Mouse (Mus musculus): ENCODE data around the gene Nav2. TPM values are rescaled to one million over a fixed set of nuclear protein-coding genes. Genes with fewer than 3 reads are reported as not detected.

The Nav2 gene
- polyA plus RNA-seq, 1 experiment, result 51.7 TPM

DNA sequence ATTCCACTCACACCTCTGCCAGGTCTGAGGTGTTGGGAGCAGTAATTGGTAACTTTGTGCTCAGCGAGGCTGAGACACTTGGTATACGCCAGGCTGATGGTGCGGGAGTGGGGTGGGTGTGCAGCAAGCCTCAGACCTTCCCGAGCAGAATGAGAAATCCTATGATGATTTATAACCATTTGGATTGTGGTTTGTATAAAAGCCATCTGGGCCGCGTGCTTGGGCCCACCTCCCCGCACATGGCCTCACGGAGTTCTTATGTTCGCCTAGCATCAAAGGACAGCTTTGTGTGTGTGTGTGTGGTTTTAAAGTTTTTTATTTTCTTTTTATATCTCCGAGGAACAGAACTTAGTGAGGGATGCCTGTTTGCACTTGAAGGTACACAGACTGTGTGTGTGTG lies 474.4 kb downstream of the Nav2 start:
- Histone ChIP-seq H3K27ac (ENCODE audit: insufficient read depth, low read length) (no peak overlapping the region), H3K36me3 (ENCODE audit: control insufficient read depth, insufficient read depth, low read length, poor library complexity, severe bottlenecking) (no peaks in the 10 kb centered on the region)

GRCm38 (mm10) chr7:49388137-49388536 lies 479.6 kb downstream of the Nav2 start:
- no peaks in the 10 kb centered on the region for H3K9me3 ChIP-seq (replicated peaks; ENCODE audit: control insufficient read depth, insufficient read depth, low read length, poor library complexity, severe bottlenecking)
- H3K9ac ChIP-seq (ENCODE audit: low read depth, poor library complexity, severe bottlenecking), result no peak overlapping the region
- no peak overlapping the region for H3K4me3 ChIP-seq (ENCODE audit: low read depth, low read length)
- peaks cover 2% of the 10 kb centered on the region for H3K4me1 ChIP-seq (ENCODE audit: control insufficient read depth, insufficient read depth, low read length)
- H3K27me3 ChIP-seq (ENCODE audit: control insufficient read depth, insufficient read depth, low read length, poor library complexity, severe bottlenecking), result no peaks in the 10 kb centered on the region
- no peak for TF ChIP-seq EP300 (IDR thresholded peaks at IDR 0.05; ENCODE audit: insufficient read depth, low read depth, low read length)
- TF ChIP-seq CTCF (IDR thresholded peaks at IDR 0.05; ENCODE audit: low read depth, low read length), result no peak
- no peak for TF ChIP-seq POLR2A (IDR thresholded peaks at IDR 0.05; ENCODE audit: insufficient read depth, low read length)
- no peak overlapping the region for H3K27ac ChIP-seq (ENCODE audit: insufficient read depth, low read length)
- H3K36me3 ChIP-seq (ENCODE audit: control insufficient read depth, insufficient read depth, low read length, poor library complexity, severe bottlenecking), result no peaks in the 10 kb centered on the region

More for the DNA sequence above, 474.4 kb downstream of the Nav2 start:
- H3K9ac ChIP-seq (ENCODE audit: low read depth, poor library complexity, severe bottlenecking), result no peak overlapping the region
- H3K9me3 ChIP-seq (replicated peaks; ENCODE audit: control insufficient read depth, insufficient read depth, low read length, poor library complexity, severe bottlenecking), result no peaks in the 10 kb centered on the region
- H3K4me1 ChIP-seq (ENCODE audit: control insufficient read depth, insufficient read depth, low read length), result no peaks in the 10 kb centered on the region
- TF ChIP-seq POLR2A (IDR thresholded peaks at IDR 0.05; ENCODE audit: insufficient read depth, low read length) (no peak), CTCF (IDR thresholded peaks at IDR 0.05; ENCODE audit: low read depth, low read length) (no peak), EP300 (IDR thresholded peaks at IDR 0.05; ENCODE audit: insufficient read depth, low read depth, low read length) (no peak)
- H3K27me3 ChIP-seq (ENCODE audit: control insufficient read depth, insufficient read depth, low read length, poor library complexity, severe bottlenecking), result no peaks in the 10 kb centered on the region
- no peak overlapping the region for H3K4me3 ChIP-seq (ENCODE audit: low read depth, low read length)

DNA sequence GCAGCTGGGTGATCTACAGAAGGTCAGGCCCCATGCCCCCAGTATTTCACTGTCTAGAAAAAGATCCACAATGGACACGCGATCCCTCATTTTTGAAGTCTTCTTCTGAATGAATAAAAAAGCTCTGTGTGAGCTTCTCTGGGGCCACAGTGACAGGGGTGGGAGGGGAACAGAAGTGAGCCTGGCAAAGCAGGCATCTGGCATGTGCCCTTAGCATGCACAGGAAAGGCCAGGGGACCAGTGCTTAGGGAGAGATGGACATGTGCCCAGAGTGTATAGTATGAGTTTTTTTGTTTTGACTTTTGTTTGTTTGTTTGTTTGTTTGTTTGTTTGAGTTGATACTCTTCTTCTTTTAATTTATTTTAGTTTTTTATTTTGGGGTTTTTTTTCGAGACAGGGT lies 481.8 kb downstream of the Nav2 start:
- Histone ChIP-seq H3K9me3 (replicated peaks; ENCODE audit: control insufficient read depth, insufficient read depth, low read length, poor library complexity, severe bottlenecking) (no peaks in the 10 kb centered on the region), H3K27me3 (ENCODE audit: control insufficient read depth, insufficient read depth, low read length, poor library complexity, severe bottlenecking) (no peaks in the 10 kb centered on the region), H3K36me3 (ENCODE audit: control insufficient read depth, insufficient read depth, low read length, poor library complexity, severe bottlenecking) (no peaks in the 10 kb centered on the region), H3K4me3 (ENCODE audit: low read depth, low read length) (no peak overlapping the region), H3K4me1 (ENCODE audit: control insufficient read depth, insufficient read depth, low read length) (peaks cover 2% of the 10 kb centered on the region), H3K9ac (ENCODE audit: low read depth, poor library complexity, severe bottlenecking) (no peak overlapping the region), H3K27ac (ENCODE audit: insufficient read depth, low read length) (no peak overlapping the region)
- no peak for TF ChIP-seq POLR2A (IDR thresholded peaks at IDR 0.05; ENCODE audit: insufficient read depth, low read length)
- no peak for TF ChIP-seq CTCF (IDR thresholded peaks at IDR 0.05; ENCODE audit: low read depth, low read length)

- TF ChIP-seq CTCF (IDR thresholded peaks at IDR 0.05; ENCODE audit: low read depth, low read length), result no peak
- TF ChIP-seq POLR2A (IDR thresholded peaks at IDR 0.05; ENCODE audit: insufficient read depth, low read length), result no peak
- TF ChIP-seq EP300 (IDR thresholded peaks at IDR 0.05; ENCODE audit: insufficient read depth, low read depth, low read length), result no peak
Measured at GRCm38 (mm10) chr7:49390829-49391228, 482.3 kb downstream of the Nav2 start.

DNA sequence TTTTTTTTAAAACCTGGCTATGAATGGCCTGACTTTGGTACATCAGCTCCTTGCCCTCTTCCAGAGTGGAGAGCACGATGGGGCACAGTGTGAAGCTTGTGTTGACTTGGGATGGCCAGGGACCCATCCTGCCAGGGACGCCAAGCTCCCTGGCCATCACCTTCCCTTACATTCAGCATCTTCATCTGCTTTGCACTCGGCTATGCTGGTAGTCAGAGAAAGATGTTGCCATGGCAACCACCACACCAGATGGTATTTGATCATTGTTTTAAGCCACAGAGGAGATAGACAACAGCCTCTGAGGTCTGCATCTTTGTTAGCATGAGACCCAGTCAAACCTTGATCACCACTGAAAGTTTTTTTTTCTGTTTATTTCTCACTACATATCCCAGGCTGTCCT lies 483.7 kb downstream of the Nav2 start:
- Histone ChIP-seq H3K4me3 (ENCODE audit: low read depth, low read length) (no peak overlapping the region), H3K27me3 (ENCODE audit: control insufficient read depth, insufficient read depth, low read length, poor library complexity, severe bottlenecking) (no peaks in the 10 kb centered on the region), H3K9me3 (replicated peaks; ENCODE audit: control insufficient read depth, insufficient read depth, low read length, poor library complexity, severe bottlenecking) (no peaks in the 10 kb centered on the region), H3K4me1 (ENCODE audit: control insufficient read depth, insufficient read depth, low read length) (peaks cover 2% of the 10 kb centered on the region), H3K36me3 (ENCODE audit: control insufficient read depth, insufficient read depth, low read length, poor library complexity, severe bottlenecking) (no peaks in the 10 kb centered on the region), H3K9ac (ENCODE audit: low read depth, poor library complexity, severe bottlenecking) (no peak overlapping the region), H3K27ac (ENCODE audit: insufficient read depth, low read length) (no peak overlapping the region)
- TF ChIP-seq EP300 (IDR thresholded peaks at IDR 0.05; ENCODE audit: insufficient read depth, low read depth, low read length) (no peak), POLR2A (IDR thresholded peaks at IDR 0.05; ENCODE audit: insufficient read depth, low read length) (no peak), CTCF (IDR thresholded peaks at IDR 0.05; ENCODE audit: low read depth, low read length) (no peak)

More at GRCm38 (mm10) chr7:49390829-49391228, 482.3 kb downstream of the Nav2 start:
- H3K9me3 ChIP-seq (replicated peaks; ENCODE audit: control insufficient read depth, insufficient read depth, low read length, poor library complexity, severe bottlenecking), result no peaks in the 10 kb centered on the region
- no peak overlapping the region for H3K27ac ChIP-seq (ENCODE audit: insufficient read depth, low read length)
- no peaks in the 10 kb centered on the region for H3K27me3 ChIP-seq (ENCODE audit: control insufficient read depth, insufficient read depth, low read length, poor library complexity, severe bottlenecking)
- H3K4me3 ChIP-seq (ENCODE audit: low read depth, low read length), result no peak overlapping the region
- H3K9ac ChIP-seq (ENCODE audit: low read depth, poor library complexity, severe bottlenecking), result no peak overlapping the region
- H3K4me1 ChIP-seq (ENCODE audit: control insufficient read depth, insufficient read depth, low read length), result peaks cover 2% of the 10 kb centered on the region
- H3K36me3 ChIP-seq (ENCODE audit: control insufficient read depth, insufficient read depth, low read length, poor library complexity, severe bottlenecking), result no peaks in the 10 kb centered on the region

GRCm38 (mm10) chr7:49392834-49393233 lies 484.3 kb downstream of the Nav2 start:
- Histone ChIP-seq H3K4me1 (ENCODE audit: control insufficient read depth, insufficient read depth, low read length) (peaks cover 2% of the 10 kb centered on the region), H3K27ac (ENCODE audit: insufficient read depth, low read length) (no peak overlapping the region), H3K4me3 (ENCODE audit: low read depth, low read length) (no peak overlapping the region), H3K36me3 (ENCODE audit: control insufficient read depth, insufficient read depth, low read length, poor library complexity, severe bottlenecking) (no peaks in the 10 kb centered on the region), H3K9ac (ENCODE audit: low read depth, poor library complexity, severe bottlenecking) (no peak overlapping the region), H3K27me3 (ENCODE audit: control insufficient read depth, insufficient read depth, low read length, poor library complexity, severe bottlenecking) (no peaks in the 10 kb centered on the region), H3K9me3 (replicated peaks; ENCODE audit: control insufficient read depth, insufficient read depth, low read length, poor library complexity, severe bottlenecking) (no peaks in the 10 kb centered on the region)
- TF ChIP-seq POLR2A (IDR thresholded peaks at IDR 0.05; ENCODE audit: insufficient read depth, low read length) (no peak), EP300 (IDR thresholded peaks at IDR 0.05; ENCODE audit: insufficient read depth, low read depth, low read length) (no peak), CTCF (IDR thresholded peaks at IDR 0.05; ENCODE audit: low read depth, low read length) (no peak)

All from ES-Bruce4 (cell line).